Mouse (Mus musculus): ENCODE measurements at regions not wholly inside any gene's neighbourhood (a gene's known extent, or its start where the extent isn't known, plus 50 kb on each side); places are given as distances from the start of the nearest gene placed in this dataset.

DNA sequence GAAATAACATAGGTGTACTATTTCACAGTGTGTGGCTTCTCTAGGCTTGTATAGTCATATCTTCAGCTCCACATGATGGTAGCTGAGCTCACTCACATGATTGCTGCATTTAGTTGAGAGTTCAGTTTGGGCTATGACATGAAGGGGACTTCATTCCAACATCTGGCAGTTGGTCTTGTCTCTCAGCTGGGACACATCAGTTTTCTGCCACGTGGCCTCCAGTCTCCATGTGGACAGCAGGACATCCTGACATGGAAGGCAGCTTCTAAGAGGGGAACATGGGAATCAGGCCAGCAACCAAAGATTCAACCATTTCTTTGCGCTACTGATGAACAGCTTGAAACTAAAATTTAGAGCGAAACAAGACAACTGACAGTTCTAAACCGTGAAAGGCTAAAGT lies 121.2 kb upstream of the Slc44a1 start:
- peak; percentile 43 for DNase-seq

GRCm38 (mm10) chr4:53318181-53318580 lies 122.0 kb upstream of the Slc44a1 start:
- DNase-seq = no peak

DNA sequence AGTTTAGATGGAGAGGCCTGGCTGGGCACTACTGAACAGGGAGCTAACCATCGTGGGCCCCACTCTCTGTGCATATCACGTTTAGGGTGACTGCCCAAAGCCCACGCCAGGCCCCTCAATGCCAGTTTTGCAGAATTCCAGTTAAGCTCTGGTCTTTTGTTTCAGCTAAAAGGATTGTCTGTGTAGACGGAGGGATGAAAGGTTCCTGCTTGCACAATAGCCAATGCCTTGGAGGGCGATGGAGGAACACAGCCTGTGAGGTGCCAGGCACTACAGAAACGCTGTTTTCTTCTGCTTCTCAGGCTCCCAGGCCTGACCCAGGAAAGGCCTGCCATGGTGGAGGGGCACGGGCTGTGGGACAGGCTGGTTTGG lies 122.8 kb upstream of the Slc44a1 start:
- DNase-seq = no peak

GRCm38 (mm10) chr4:53316796-53317452 lies 123.3 kb upstream of the Slc44a1 start:
- no peak for DNase-seq

DNA sequence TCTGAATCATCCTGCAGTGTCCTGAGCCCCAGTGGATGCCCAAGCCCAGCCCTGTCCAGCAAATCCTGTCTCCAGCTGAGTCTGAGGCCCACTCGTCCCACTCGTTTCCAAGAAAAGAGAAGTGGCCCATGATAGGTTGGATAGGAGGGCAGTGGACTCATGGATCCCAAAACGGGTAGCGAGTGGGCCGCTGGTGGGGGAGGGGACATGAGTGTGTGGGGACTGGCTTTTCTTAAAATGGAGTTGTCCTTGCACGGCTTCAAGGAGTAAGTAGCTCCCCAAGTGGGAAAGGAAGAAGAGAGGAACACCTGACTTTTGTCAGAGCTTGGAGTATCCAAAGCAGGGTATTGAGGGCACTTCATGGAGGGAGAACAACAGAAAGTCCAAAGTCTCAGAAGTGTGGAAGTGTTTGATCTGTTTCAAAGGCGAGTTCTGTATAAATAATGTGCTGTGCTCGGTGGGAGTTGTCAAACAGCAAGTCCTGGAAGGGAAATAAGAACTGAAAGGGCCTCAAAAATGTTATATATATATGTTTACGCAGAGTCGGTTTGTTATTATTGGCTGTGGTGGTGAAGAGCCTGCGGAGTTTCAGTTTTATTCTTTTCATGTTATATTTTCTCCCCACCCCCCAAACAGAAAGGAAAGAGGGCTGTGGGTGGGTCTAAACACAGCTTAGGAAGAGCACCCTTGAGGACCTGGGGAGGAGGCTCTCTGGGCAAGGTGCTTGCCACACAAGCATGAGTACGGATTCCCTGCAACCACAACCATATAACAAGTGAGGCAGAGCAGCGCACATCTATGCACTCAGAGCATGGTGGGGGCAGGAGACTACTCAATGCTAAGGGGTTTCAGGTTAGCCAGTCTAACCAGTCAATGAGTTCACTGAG lies 124.1 kb upstream of the Slc44a1 start:
- DNase-seq = peak; percentile 16

DNA sequence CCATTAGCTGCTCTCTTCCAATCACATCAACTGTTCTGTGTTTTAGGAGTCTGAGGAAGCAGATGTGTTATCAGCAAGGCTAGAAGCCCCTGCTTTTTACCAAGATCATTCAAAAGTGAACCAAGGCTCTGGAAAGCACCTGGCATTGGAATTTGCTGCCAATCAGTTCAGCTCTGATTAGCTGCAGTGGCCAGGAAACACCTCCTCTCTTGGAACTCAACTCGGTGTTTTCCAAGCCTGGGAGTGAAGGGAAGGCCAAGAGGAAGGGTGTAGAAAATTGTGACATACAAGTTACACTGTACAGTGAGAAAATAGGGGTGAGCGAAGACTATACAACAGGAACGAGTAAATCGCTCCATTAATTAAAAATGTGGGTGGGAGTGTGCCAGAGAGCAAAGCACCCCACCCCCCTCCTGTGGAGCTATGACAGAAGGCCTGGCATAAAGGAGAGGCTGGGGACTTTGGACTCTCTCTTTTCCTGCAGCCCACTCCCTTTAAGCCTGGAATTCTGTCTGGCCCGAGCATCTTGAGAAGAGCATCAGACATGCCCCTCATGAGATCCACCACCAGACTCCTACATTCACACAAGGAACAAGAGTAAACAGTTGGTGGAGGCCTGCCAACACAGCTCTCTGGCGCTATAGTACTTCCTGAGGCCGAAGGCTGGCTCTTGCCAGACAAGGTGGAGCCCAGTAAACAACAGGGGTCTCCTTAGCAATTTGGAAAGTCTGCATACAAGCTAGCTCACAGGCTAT lies 124.9 kb upstream of the Slc44a1 start:
- peak; percentile 66 for DNase-seq

DNA sequence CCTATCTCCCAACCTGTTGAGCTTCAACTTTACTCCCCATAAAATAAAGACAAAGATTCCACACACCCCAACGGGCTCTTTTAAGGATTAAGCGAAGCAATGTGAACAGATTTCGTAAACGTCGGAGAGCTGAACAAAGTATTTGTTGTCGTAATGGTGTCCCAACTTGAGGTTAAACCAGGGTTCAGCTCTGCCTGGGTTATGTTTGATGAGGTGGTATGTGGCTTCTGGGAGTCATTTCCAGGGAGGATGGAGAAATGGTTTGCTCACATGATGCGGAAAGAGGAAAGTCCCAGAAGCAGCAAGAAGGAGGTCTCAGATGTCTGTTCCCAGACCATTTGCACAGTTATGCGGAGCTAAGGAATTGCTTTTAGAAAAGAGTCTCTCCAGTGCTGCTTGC lies 126.1 kb upstream of the Slc44a1 start:
- DNase-seq = no peak

- DNase-seq = no peak
These were observed 133.1 kb upstream of the Slc44a1 start for GRCm38 (mm10) chr4:53307121-53307520.

DNA sequence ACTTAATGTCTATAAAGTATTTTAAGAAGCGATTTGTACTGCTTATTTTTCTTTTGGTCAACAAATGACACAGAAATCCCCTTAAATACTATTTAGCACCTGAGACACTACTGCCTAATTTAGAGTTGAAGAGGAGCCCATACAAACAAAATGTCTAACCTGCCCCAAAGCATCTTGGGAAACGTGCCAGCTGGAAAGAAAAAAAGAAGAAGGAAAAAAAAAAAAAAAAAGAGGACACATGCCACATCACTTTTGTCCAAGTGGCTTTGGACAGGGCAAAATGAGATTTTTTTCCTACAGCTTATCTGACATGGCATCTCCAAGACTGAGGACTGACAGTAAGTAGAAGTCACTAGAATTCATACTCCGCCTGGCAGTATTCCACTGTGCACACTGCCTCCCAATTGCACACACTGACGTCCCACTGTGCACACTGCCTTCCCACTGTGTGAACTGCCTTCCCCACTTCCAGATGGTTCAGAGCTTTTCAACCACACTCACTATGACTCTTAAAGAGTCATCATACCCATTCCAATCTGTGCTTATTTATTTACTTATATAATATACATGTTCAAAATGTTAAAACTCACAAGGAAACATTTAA lies 135.3 kb upstream of the Slc44a1 start:
- no peak for DNase-seq

- DNase-seq = peak; percentile 54
These were observed 135.9 kb upstream of the Slc44a1 start for GRCm38 (mm10) chr4:53304290-53304654.

- DNase-seq = no peak
These were observed 136.5 kb upstream of the Slc44a1 start for GRCm38 (mm10) chr4:53303621-53304289.

GRCm38 (mm10) chr4:53297975-53298374 lies 138.3 kb upstream of the Abca1 start:
- DNase-seq = no peak

DNA sequence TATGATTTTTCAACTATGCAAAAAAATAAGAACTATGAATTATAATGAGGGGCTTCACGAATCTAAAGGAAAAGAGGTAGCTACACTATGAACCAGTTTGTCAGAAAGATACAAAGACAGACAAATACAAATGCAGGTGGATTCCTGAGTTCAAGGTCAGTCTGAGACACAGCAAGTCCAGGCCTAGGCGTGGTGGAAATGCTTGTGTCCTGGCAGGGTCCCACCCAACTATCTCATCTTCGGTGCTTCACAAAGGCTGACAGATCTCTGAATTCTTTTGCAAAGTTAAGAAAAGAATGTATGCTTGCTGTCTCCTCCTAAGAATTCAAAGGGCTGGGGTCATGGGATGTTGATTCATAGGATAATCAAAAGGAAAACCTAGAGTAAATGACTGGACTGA lies 132.9 kb upstream of the Abca1 start:
- DNase-seq = no peak

DNA sequence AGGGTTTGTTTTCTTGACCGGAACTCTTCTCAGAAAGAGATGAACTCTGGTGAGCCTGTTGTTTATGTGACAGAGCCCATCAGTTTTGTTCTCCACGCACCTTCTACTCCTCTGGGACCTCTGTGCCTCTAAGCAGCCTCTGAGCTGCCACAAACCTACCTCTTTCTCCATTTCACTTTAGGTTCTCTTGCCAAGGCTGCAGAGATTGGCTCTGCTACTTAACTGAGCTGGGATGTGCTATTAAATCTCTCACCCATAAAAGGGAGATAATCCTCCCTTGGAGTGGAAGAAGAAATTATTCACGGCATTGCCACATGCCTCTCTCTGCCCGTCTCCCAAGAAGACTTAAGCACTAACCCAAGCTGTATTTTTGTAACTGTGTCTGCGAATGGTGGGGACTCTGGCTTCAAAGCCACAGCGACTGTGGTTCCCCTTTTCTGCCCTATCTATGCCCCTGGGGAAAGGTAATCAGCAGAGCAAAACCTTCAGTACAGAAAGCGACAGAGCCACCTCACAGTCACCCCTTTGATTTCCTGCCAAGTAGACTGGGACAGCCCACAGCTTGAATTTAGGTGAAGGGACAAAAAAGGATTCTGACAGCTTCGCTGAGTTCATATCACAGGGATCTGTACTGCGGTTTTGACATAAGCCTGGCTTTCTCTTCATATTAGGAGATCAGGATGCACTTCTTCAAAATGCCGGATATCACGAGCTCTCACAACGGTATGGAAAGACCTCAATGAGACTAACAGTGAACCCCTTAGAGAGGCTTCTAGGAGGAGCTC lies 118.2 kb upstream of the Abca1 start:
- DNase-seq = peak; percentile 12

DNA sequence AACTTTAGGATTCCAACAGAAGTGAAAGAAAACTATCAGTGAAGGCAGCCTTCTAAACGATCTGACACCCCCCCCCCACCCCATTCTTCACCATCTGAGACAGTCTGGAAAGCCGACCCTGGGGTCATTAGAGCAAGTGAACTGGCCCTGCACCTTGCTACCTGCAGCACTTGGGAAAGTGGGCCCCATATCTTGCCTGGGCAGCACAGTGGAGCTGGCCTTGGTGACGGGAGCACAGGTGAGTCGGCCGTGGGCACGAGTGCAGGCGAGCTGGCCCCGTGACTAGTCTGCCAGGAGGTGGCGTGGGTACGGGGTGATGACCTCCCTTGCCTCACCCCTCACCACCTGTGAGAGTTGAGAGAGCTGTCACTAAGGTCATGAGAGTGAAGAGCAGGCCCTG lies 110.7 kb upstream of the Abca1 start:
- no peak for DNase-seq

DNA sequence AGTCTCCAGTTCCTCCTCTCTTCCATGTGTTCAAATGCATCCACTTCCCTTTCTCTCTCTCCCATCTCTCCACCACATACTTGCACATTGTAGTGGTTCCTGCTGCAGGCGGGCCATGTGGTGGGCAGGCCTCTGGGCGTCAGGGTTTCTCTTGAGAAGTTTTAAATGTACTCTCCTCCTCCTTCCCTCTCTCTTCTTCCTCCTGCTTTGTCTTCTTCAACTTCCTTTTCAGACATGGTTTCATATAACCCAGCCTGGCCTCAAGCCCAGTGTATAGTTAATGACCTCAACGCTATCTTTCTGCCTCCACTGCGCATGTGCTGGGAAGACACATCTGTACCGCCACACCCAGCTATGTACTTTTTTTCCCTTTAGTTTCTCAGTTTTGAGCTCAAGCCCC lies 110.3 kb upstream of the Abca1 start:
- peak; percentile 33 for DNase-seq

DNA sequence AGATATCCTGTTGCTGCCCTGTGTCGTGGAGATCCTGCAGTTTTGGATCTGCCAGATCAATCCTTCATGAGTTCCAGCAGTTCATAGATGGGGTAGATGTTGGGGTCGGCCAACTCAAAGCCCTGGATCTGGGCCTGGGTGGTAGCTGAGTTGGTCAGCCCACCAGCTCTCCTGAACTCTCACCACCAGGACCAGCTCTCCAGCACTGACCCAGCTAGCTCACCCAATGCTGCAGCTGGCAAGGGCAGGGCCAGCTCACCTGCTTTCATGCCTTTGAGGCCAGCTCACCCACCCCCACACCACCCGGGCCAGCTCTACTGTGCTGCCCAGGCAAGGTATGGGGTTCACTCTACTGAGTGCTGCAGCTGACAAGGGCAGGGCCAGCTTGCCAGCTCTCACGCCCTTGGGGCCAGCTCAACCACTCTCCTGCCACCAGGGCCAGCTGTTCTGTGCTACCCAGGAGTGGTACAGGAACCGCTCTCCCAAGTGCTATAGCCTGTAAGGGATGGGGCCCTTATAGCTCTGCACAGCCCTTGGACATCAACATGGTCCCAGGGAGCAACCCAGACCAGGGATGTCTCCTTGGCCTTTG lies 109.7 kb upstream of the Abca1 start:
- DNase-seq = no peak

DNA sequence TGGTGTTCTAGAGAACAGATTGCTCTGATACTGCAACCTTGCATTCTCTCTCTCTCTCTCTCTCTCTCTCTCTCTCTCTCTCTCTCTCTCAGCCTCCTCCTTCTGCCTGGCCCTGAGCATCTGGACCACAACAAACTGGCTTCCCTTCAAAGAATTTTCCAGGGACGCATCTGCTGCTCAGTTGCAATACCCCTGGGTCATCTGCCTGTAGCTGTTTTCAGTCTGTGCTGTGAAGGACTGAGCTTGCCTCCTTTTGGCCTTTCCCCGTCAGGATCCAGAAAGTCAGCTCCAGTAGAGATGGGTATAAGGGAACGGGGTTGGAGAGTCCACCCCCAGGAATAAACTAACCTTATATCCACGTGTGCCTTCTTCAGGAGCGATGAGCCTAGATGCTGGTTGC lies 105.2 kb upstream of the Abca1 start:
- DNase-seq = no peak

GRCm38 (mm10) chr4:53264501-53264900 lies 104.8 kb upstream of the Abca1 start:
- no peak for DNase-seq

GRCm38 (mm10) chr4:53263776-53264175 lies 104.1 kb upstream of the Abca1 start:
- DNase-seq = peak; percentile 96

DNA sequence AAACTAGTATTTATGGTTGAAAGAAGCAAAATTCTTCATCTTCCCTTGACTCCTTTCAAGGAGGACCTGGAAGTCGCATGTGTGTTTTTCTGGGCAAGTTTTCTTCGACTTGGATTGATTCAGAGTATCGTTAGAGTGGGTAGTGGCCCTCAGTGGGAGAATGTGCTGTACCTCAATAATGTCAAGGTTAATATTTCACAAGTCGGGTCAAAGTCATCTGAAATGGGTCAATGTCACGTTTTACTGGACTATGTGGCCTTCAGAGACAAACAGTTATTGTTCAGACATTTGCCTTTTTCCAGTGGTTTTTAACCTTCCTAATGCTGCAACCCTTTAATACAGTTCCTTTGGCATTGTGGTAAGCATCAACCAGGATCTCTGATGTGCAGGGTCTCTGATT lies 102.8 kb upstream of the Abca1 start:
- no peak for DNase-seq

All from kidney, postnatal 10 days (tissue).